Mouse (Mus musculus) bone marrow, adult 2 months (tissue): ENCODE measurements around the gene Usp9x. TPM values are rescaled to one million over a fixed set of nuclear protein-coding genes. Genes with fewer than 3 reads are reported as not detected.

ENCODE experiments used
- H3K27ac ChIP-seq: fragments of 200-500 bp; 2 replicates; pipeline ENCODE4 v1.5.1; 2012; ENCODE audit warnings: low read depth, mild to moderate bottlenecking, control low read depth, inconsistent platforms, low read length; ENCODE audit not compliant: control insufficient read depth, poor library complexity, insufficient read depth
- H3K4me1 ChIP-seq: fragments of 200-500 bp; 2 replicates; pipeline ENCODE4 v1.6.1; 2011; ENCODE audit warnings: low read length; ENCODE audit not compliant: control insufficient read depth, insufficient read depth
- H3K4me3 ChIP-seq: fragments of 200-500 bp; replicated peaks from 2 replicates; pipeline ENCODE3; 2011; ENCODE audit warnings: mild to moderate bottlenecking, low read depth, low read length, control low read depth; ENCODE audit not compliant: control insufficient read depth
- CTCF ChIP-seq: fragments of 200-500 bp; IDR thresholded peaks from 2 replicates; pipeline ENCODE4 v1.5.1; 2011; ENCODE audit warnings: low read length, control low read depth; ENCODE audit not compliant: control insufficient read depth, insufficient read depth
- POLR2A ChIP-seq: fragments of 200-500 bp; IDR thresholded peaks from 2 replicates; pipeline ENCODE4 v1.6.1; 2011; ENCODE audit warnings: low read depth, mild to moderate bottlenecking, control low read depth, low read length, borderline replicate concordance; ENCODE audit not compliant: control insufficient read depth
- WGBS: fragments of 180-500 bp; shearing (Covaris S2); methylation state at CpG from one replicate; pipeline ENCODE4 v1.1.7; 2018; 5-methylcytosine and 5-hydroxymethylcytosine counted together
- polyA plus RNA-seq: library from polyadenylated mRNA; stranded (reverse); fragments of >200 nt; gene quantifications from 2 replicates; pipeline ENCODE4 v1.2.4, GENCODE M21; 2011; ENCODE audit warnings: low replicate concordance; ENCODE audit not compliant: missing spikeins, insufficient read depth, insufficient read length

Gene Usp9x
- polyA plus RNA-seq = 23.0 and 24.0 TPM in 2 replicates

GRCm38 (mm10) chrX:13071241-13071775 lies at the start of gene Usp9x:
TSS of gene Usp9x (plus strand) at chrX:13071498.
- TF ChIP-seq CTCF (peak; percentile 49), POLR2A (peak; percentile 55; the same call in 1 of the 2 replicates)
- Histone ChIP-seq H3K4me1 (no peaks in the 10 kb centered on the region), H3K27ac (peak within 1 kb of the TSS; percentile 96), H3K4me3 (peak within 1 kb of the TSS; percentile 95)
- WGBS = 13% methylated on average over 33 of the region's 36 CpGs

GRCm38 (mm10) chrX:13022547-13023310 lies 48.6 kb upstream of the Usp9x start:
- no peak for TF ChIP-seq CTCF
- no peak for TF ChIP-seq POLR2A
- H3K4me1 ChIP-seq = peaks cover 2% of the 10 kb centered on the region
- no peak overlapping the region for H3K27ac ChIP-seq
- WGBS = 63% methylated on average over 5 of the region's 5 CpGs
- no peak overlapping the region for H3K4me3 ChIP-seq

GRCm38 (mm10) chrX:13024539-13025202 lies 46.6 kb upstream of the Usp9x start:
- 82% methylated on average over 1 of the region's 1 CpGs for WGBS
- Histone ChIP-seq H3K4me3 (no peak overlapping the region), H3K4me1 (peaks cover 2% of the 10 kb centered on the region), H3K27ac (no peak overlapping the region)
- TF ChIP-seq CTCF (no peak), POLR2A (no peak)

- H3K4me1 ChIP-seq = peaks cover 2% of the 10 kb centered on the region
- WGBS = 84% methylated on average over 8 of the region's 8 CpGs
- H3K27ac ChIP-seq = no peak overlapping the region
- no peak for TF ChIP-seq CTCF
- no peak for TF ChIP-seq POLR2A
- H3K4me3 ChIP-seq = no peak overlapping the region
Measured at GRCm38 (mm10) chrX:13025286-13025685, 46.0 kb upstream of the Usp9x start.

GRCm38 (mm10) chrX:13028156-13028555 lies 43.1 kb upstream of the Usp9x start:
- Histone ChIP-seq H3K4me1 (no peaks in the 10 kb centered on the region), H3K27ac (no peak overlapping the region), H3K4me3 (no peak overlapping the region)
- TF ChIP-seq CTCF = no peak
- TF ChIP-seq POLR2A = no peak
- 83% methylated on average over 4 of the region's 4 CpGs for WGBS

GRCm38 (mm10) chrX:13029996-13030395 lies 41.3 kb upstream of the Usp9x start:
- H3K4me1 ChIP-seq = no peaks in the 10 kb centered on the region

GRCm38 (mm10) chrX:13037085-13037484 lies 34.2 kb upstream of the Usp9x start:
- 90% methylated on average over 4 of the region's 4 CpGs for WGBS
- no peak overlapping the region for H3K27ac ChIP-seq
- TF ChIP-seq POLR2A (no peak), CTCF (no peak)
- H3K4me1 ChIP-seq = no peaks in the 10 kb centered on the region; the same call in 1 of the 2 replicates
- H3K4me3 ChIP-seq = no peak overlapping the region

More at GRCm38 (mm10) chrX:13029996-13030395, 41.3 kb upstream of the Usp9x start:
- Histone ChIP-seq H3K27ac (no peak overlapping the region), H3K4me3 (no peak overlapping the region)
- 88% methylated on average over 6 of the region's 6 CpGs for WGBS
- TF ChIP-seq CTCF = no peak
- TF ChIP-seq POLR2A = no peak

GRCm38 (mm10) chrX:13039211-13039610 lies 32.1 kb upstream of the Usp9x start:
- H3K4me1 ChIP-seq = no peaks in the 10 kb centered on the region; the same call in 1 of the 2 replicates
- H3K27ac ChIP-seq = no peak overlapping the region
- TF ChIP-seq CTCF (no peak), POLR2A (no peak)
- no peak overlapping the region for H3K4me3 ChIP-seq
- WGBS = 48% methylated on average over 3 of the region's 3 CpGs
